Mouse (Mus musculus): Measurements from ENCODE around the gene Fezf1.

- TF ChIP-seq CTCF (IDR thresholded peaks at IDR 0.05; ENCODE audit: low read depth, low read length) (no peak), POLR2A (IDR thresholded peaks at IDR 0.05; ENCODE audit: extremely low read depth, insufficient read depth, low read length) (no peak)
Measured at GRCm38 (mm10) chr6:23246061-23246789, 1.9 kb downstream of the Fezf1 start.

Data from liver, adult 2 months (tissue).